Mouse (Mus musculus): ENCODE measurements at regions not wholly inside any gene's neighbourhood (a gene's known extent, or its start where the extent isn't known, plus 50 kb on each side); places are given as distances from the start of the nearest gene placed in this dataset.

DNA sequence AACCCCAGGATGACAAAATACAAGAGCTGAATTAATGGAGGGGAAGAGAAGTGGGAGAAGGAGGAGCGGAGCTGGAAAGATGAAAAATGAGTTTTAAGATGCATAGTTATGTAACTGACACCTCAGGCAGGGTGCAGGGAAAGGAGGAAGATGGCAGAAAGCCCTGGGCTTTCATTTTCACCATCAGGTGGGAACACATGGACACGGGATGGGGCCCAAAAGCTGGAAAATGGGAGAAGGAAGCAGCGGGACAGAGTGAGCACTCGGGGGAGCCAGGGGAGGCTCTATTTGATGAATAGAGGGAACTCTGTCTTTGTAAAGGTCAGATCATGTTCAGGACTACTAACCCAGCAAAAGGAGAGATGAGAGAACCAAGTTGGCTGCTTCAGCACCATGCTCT is 516.6 kb upstream of the Tnp1 start:
- DNase-seq, result no peak

DNA sequence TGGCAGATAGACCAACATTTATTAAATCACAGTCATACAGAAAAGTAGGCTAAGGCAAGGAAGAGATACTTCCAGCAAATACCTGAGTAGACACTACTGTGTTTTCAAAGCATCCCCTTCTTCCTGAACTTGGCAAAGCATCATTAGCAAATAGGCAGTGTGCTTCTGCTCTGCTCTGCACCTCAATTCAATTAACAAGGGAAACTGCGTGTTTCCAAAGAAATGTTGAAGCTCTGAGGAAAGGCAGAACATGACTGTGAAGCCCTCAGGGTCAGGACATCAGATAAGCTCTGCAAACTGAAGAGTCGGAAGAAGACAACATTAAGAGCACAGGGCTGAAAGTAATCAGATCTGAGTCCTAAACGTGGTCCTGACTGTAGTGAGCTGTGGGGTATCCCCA is 516.1 kb upstream of the Tnp1 start:
- no peak for DNase-seq

DNA sequence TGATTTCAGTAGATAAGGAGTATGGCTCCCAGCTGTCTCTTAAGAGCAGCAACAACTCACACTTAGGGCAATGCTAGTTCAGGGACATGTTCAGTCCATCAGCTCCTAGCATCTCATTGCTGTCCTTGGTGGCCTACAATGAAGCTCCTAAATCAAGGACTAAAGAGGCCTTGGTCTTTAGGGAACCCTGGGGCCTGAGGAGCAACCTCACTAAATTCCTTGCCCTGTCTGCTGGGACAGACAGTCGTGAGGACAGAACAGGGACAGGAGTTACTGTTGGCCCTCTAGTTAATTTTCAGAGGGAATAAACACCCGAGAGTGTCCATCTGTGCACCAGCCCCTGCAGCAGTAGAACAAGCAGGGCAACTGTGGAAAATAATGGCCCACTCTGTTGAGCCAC is 514.6 kb upstream of the Tnp1 start:
- no peak for DNase-seq

DNA sequence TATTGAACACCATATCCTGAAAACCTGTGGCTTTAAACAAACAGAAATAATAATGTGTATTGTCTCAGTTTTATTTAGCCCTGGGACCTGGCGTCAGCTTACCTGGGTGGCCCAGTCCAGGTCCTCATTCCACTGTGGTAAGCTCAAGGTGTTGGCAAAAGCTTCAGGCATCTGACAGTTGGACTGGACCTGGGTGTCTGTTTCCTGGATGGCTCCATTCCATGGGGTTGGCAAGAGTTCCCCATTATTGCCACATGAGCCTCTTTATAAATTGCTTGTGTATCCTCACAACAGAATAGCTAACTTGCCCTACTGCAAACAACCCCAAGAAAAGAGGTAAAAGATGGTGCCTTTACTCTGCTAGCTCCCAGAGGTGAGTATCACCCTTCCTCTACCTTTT is 512.9 kb upstream of the Tnp1 start:
- DNase-seq, result peak; percentile 62

DNA sequence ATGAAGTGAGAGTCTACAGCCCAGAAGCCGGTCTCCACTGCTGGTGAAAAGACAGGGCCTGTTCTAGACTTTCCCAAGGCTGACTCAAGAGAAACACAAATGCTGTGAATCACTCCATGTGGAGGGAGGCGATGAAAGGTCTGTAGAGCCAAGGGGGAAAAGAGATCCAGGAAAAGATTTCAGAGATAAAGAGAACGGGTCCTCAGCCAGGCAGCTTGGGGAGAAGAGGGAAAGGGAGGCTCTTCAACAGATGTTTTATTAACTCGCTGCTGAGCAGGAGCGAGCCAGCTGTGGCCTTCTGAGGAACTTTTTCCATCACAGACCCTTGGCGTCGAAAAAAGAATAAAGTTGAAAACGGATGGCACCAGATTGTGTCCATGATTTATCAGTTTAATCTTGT is 500.7 kb upstream of the Tnp1 start:
- DNase-seq, result peak; percentile 10

DNA sequence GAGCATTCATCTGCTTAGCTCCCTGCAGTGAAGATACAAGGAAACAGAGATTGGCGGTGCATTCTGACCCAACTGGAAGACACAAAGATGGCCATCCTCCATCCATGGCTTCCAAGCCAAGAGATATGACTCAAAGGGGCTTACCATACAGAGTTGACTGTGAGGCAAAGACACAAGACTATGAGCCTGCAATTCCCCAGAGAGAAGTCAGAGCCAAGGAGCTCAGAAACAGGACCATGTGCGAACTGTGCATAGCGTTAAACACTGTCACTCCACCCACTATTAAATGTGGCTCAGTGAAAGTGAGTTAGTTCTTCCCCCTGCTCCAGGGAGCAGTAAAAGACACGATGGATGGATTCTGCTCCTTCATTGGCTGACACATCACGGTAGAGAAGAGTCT is 500.1 kb upstream of the Tnp1 start:
- no peak for DNase-seq

DNA sequence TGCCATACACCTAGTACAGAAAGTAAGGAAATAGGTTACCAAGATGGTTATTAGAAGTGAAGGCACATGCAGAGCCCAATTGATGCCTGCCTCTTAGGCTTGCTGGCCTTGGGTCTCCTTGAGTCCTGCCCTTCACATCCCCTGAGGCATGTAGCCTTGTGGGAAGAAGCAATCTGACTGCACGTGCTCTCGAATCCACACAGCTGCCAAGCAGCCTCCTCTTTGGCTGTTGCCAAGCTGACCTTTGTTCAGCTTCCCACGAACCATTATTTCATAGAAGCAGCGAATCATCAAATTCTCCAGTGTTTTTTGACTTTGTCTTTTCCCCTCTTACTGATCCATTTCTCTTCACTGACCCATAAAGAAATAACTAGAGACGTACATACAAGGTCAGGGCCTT is 498.1 kb upstream of the Tnp1 start:
- no peak for DNase-seq

DNA sequence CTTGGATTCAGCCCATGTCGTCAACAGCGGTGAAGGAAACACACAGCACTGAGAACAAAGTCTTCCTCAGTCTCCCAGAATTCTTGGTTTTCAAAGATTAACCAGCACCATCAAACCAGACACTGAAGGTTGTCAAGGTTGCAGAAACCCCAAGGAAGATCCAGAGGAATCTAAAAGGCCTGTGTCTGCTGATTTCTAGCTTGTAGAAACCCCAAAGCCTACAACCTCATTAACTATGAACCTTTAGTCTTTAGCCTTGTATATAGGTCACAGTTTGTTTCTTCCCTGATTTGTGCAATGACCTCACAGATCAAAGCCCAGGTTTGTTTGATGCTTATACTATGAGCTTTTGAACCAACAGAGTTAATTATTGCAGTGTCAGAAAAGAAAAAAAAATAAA is 497.1 kb upstream of the Tnp1 start:
- DNase-seq, result no peak

DNA sequence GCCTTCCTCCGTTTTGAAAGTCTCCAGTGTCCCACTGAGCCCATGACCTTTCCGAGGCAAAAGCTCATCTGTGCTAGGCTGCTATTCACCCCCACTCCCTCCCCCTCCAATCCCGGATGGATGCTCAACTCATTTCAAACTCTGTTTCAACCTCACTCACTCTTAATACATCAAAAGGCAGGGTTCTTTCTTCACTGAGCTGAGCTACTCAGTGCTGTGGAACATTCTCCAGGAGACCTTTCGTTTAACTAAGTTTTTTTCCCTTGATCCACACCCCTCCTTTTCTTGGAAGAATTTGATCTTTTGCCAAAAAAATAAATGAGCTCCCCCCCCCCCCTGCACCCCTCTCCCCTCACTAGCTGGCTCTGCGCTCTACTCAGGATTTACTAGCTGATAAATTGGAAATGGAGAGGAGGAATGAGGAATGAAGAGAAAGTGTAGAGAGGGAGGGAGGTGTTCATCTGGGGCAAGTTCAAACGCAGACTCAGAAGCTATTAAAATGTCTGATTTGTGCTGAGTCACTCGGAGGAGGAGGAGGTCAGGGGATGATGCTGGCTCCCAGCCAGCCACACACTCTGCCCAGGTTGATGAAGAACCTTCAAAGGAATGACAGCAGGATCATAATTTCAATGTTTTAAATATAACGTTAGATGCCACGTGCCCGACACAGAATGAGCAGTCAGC is 491.5 kb upstream of the Tnp1 start:
- DNase-seq, result no peak

DNA sequence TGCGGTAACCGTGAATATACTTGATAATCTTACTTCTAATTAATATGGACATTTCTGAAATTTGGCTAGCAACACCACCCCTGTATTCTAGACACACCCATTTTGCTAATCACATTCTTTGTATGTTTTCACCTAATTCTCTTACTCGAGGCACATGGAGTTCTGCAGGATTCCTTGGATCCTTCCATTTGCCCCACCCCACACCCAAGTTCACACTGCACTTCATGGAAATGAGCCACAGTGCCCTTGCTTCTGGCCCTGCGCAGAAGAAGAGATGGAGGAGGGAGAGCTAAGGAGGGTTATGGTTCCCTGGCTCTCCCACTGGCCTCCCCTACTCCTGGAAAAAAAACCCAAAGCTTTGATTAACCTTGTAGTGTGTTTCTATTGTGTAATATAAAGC is 487.9 kb upstream of the Tnp1 start:
- DNase-seq, result no peak

DNA sequence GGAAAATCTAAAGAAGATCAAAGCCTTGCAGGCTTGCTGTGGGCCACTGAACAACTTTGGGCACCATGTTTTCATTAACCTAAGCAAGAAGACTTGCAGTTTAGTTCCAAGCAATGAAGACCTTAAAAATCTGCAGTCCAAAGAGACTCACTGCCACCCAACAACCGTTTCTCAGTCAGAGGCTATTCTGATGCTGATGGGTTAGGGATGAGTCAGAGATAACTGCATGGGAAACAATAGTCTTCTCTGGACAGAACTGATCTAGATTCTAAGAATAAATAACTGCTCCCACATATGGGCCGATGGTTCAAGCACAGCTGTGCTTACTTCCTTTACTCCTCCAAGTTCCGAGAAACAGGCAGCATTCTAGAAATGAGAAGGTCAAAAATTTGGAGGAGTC is 485.0 kb upstream of the Tnp1 start:
- no peak for DNase-seq

DNA sequence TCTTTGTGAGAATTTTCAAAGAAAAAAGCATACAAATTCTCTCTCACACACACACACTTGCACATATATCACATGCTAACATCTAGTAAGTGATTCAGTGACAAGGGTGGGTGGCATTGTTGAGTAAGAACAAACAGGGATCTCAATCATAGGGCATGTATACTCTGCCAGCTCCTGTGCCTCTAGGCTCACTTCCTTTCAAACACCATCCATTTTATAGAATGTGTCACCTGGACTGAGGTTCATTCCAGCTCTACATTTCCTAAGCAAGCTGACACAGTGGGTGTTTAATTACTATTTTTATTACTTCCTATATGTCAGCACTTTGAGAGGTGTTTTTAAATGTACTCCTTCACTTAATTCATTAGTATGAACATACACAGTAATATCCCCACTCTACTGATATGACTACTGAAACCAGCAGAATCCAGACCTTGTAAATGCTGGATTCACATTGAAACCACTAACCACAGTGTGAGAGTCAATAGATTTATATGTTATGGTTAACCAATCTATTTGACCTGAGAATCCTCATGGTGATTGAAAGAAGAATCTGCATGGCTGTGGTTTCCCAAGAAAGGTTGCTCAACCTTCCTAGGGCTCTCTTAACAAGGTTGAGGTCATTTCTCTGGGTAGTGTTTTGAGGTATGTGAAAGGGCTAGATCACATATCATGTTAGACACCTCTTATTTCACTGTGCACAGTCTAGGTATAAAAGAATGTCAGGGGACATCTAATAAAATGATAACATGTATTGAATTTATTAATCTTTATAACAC is 480.5 kb upstream of the Tnp1 start:
- no peak for DNase-seq

DNA sequence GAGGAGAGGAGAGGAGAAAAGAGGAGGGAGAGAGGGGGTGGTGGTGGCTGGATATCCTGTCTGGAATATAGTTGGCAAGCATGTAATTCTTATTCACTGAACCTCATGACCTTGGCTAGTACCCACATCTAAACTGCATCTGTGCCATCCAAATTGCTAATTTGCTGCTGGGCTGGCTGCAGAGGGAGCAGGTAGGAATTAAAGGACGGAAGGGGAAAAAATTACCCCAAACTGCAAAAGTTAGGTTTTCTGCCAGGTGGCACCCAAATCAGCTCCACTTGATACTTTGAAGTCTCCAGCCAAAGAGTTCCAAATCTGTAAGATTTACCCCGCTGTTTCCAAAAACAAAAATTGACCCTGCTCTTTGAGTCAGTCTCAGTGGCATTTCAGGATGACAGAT is 466.2 kb upstream of the Tnp1 start:
- DNase-seq, result no peak

DNA sequence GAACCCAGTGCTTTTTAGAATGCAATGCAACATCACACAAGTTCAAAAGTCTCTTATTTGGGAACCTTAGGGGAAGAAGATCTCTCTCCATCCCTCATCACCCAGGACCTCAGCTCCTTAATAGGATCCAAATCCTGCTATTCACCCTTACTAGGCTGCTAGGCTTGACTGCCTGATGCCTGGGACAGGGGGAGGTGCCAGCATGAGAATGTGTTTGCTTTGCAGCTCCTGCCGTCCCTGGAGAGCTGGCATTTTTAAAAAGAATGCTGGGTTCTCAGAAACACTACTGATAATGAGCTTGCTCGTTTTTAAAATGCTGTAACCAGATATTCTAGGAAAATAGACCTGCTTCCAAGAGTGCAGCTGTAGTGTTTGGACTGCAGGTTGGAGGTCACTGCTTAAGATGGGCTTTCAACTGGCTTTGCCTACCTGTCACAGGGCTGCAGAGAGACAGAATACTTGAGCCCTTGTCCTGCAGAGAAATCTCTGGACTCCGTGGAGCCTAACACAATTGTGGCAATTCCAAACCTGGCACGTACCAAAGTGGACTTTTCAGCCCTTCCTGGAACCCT is 463.7 kb upstream of the Tnp1 start:
- DNase-seq, result no peak

DNA sequence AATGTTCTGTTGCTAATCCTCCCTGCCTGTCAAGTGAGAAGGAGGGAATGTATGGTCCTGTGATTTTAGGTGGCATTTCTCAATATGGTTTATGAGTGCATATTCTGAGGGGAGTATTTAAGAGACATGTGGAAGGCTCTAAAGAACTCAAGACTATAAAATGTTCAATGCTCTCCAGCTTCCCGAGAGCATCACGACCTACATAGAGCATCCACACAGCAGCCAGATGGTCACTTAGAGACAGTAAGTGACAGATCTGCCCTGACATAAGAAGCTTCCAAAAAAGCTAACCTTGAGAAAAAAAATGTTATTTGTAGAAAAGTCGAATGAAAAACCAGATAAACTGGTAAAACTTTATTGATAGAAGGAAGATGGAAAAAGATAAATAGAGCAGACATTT is 444.9 kb upstream of the Tnp1 start:
- no peak for DNase-seq

DNA sequence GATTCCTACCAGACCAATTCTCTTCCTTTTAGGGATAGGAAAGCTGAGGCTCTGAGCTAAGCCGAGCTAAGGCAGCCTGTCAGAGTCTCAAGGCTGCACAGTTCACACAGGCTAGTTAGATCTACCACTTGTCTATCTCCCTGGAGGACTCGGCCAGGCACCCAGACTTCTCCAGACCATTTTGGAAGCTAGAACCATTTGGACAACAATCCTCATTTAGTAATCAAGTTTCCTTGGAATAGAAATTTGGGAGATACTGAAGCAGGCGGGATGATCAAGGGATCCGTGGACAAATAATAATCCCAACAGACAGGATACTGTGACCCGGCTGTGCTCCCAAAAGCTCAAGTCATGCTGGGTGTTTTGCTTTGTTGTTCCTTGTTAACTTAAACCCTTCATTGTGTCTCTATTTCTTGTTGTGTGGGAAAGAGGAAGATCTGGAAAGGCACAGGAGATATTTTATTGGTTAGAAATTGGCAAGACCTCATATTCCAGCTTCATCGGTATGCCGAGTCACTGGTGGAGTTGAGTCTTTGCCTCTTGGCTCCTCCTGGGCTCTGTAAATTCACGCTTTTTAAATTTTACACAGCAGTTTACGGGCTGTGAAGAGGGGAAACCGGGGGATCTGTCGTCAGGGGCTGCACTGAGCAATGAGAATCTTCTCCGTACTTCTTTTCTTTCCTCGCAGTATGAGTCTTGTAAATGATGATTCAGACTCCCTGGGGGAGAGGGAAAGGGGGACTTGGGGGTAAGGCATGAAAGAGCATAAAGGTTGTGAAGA is 444.2 kb upstream of the Tnp1 start:
- DNase-seq, result no peak

DNA sequence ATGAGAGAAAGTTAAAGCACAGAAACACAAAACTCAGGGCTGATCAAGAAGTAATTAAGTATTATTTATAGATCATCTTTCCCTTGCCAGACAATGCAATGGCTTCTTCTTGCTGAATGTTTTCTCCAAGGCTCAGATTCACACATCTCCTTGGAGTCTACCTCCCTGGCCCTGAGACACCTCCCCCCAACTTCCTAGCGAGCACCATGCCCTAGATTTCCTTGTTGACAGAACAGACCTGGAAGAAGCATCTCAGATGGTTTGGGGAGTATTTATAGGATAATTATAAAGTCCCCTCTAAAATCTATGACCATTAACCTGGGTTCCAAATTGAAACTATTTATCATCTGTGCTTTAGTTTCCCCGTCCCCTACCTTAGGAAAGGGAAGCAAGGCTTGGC is 441.6 kb upstream of the Tnp1 start:
- DNase-seq, result no peak

DNA sequence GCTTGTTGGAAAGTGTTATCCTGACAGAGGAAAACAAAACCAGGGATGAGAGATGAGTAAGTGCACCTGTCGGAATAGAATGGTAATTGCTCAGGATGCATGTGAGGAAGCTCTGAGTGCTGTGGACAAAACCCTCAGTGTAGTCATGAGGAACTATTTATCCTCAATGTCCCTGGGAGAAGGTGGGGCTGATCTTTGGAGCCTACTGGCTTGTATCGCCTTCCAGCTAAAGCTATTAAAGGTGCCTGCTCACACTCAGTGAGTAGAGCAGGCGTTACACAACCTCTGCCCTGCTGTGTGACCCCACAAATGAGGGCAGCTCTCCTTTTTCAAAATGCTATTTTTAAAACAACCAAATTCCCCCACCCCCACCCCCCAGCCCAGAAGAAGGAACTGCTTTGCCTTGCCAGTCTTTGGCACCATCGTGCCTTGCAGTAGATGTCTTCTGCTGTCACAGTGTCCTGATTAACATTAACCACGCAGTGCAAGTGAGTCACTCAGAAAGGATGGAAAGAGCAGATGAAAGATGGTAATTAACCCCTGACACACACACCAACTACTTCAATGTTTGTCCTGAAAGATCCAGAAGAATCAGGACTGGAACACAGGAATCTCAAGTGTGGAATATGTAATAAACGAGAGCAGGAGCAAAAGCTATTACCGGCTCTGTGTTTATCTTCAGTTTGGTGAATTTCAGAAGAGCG is 440.8 kb upstream of the Tnp1 start:
- DNase-seq, result no peak

DNA sequence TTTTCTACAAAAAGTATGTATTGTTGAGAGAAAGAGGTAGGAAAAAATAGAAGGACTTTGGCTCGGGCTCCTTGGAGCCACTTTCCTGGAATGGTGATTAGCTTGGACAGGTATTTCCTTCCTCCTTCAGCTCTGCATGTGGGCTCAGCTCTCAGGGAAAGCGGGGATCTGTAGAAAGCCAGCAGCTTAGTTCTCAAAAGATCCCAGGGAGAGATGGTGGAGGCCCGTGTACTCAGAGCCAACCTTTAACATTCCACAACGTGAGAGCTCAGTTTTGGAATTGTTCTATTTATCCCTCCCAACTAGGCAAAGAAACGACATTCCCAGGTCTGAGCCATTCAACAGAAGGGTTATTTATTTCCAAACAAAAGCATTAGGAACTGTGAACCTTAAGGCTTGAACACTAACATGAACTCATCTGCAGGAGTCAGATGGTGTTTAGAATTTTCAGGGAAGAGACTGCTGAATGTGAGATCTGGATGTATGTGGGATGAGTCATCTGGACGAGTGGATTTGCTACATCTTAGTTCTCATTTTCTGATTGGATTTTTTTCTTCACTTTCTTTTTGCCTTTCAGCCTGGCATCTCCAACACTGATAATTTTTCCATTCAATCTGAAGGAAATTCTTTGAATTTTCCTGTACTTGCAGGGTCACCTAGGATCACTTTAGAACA is 428.6 kb upstream of the Tnp1 start:
- DNase-seq, result no peak

DNA sequence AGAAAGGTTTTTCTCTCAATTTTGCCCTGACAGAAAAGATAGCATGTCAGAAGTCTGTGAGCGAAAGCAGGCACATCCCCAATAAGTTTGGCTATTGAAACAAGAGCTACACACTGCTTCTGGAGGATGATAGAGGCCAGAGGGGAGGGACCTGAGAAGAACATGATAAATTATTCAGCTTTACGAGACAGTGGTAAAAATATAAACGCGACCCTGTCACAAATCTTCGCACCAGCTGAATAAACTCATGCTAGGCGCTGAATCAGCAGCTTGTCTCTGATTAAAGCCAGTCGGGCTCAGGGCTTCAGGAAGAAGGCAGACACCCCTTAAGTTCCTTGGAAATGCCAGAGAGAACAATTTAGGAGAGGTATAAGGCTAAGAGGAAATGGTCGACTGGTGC is 422.7 kb upstream of the Tnp1 start:
- DNase-seq, result no peak

DNA sequence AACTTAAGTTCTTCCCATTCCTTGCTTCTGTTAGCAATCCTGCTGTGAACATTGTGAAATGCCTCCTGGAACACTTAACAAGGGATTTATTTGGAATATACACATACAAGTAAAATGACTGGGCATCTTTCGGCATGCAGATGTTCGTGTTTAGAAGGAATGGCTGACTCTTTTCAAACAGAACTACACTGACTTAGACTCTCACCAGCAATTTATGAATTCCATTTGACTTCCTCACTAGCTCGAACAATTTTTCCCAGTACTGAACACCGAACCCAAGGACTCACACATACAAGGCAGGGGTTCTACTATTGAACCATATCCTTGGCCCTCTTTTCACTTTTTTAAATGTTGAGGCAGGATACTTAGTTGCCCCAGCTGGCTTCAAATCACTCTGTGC is 412.4 kb upstream of the Tnp1 start:
- no peak for DNase-seq

DNA sequence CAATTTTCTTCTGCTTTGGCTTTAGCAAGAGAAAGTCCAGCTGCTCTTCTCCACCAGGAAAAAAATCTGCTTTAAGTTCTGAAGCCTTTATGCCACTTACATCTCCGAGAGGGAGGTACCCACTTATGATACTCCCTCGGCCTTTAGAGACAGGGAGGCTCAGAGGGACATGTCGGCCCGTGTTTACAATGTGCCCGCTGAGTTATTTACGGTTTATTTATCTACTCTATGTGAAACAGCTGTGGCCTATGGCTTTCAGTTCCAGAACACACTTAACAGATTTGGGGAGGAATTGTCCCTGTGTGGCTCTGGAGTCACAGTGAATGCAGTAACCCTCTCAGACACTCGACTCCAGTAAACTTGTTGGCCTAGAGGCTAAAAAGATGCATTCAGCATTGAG is 409.3 kb upstream of the Tnp1 start:
- DNase-seq, result no peak

DNA sequence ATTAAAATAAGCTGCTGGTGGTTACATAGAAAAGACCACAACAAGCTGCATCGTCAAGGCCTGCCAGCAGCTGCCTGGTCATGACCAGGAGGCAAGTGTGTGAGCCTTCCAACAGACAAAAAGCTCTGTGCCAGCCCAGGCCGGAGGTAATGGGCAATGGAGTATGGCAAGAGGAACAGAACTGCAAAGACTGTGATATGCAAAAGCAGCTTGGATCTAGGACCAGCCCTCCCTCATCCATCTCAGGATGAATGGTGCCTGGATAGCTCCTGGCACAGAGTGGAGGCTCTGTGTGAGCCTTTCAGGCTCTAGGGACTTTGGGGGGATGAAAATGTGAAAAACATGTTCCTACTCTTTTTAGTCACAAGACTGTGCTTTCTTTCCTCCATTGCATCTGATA is 402.5 kb upstream of the Tnp1 start:
- DNase-seq, result no peak

All from lung, postnatal 36 days (tissue).